Mouse (Mus musculus) liver, postnatal 0 days (tissue): ENCODE results near the gene Kdm4c. TPM values are rescaled to one million over a fixed set of nuclear protein-coding genes. Genes with fewer than 3 reads are reported as not detected.
"Not testable (repeated sequence)": the region's sequence is repeated elsewhere in the genome, so short reads cannot be mapped to it uniquely, and the experiment has no call there.

Source experiments
- ATAC-seq: fragments of 200-750 bp; cut with Nextera tagmentation; 2 replicates; pipeline ENCODE4 v1.8.0; 2017; ENCODE audit warnings: mild to moderate bottlenecking, moderate library complexity
- DNase-seq: peaks from one replicate; pipeline ENCODE4 v3.0.0-alpha.2; 2016
- H3K27ac ChIP-seq: fragments of 300-500 bp; sonication (generic); 2 replicates; pipeline ENCODE4 v1.5.1; 2014; ENCODE audit warnings: antibody characterized with exemption, moderate library complexity, mild to moderate bottlenecking, low read depth
- H3K27me3 ChIP-seq: fragments of 300-500 bp; sonication (generic); 2 replicates; pipeline ENCODE4 v1.6.1; 2014; ENCODE audit warnings: low read length, control low read depth, mixed read lengths; ENCODE audit not compliant: insufficient read depth
- H3K36me3 ChIP-seq: fragments of 300-500 bp; sonication (generic); replicated peaks from 2 replicates; pipeline ENCODE4 v1.6.1; 2014; ENCODE audit warnings: mild to moderate bottlenecking, control low read depth, low read length, moderate library complexity, mixed read lengths; ENCODE audit not compliant: insufficient read depth
- H3K4me1 ChIP-seq: fragments of 300-500 bp; sonication (generic); 2 replicates; pipeline ENCODE4 v1.6.1; 2014; ENCODE audit warnings: antibody characterized with exemption, mild to moderate bottlenecking, control low read depth; ENCODE audit not compliant: insufficient read depth
- H3K4me2 ChIP-seq: fragments of 300-500 bp; sonication (generic); 2 replicates; pipeline ENCODE4 v1.6.1; 2014; ENCODE audit warnings: low read depth, mild to moderate bottlenecking, low read length, moderate library complexity, mixed read lengths
- H3K4me3 ChIP-seq: fragments of 300-500 bp; sonication (generic); 2 replicates; pipeline ENCODE4 v1.5.1; 2014; ENCODE audit warnings: low read depth, low read length
- H3K9ac ChIP-seq: fragments of 300-500 bp; sonication (generic); replicated peaks from 2 replicates; pipeline ENCODE4 v1.6.1; 2014; ENCODE audit warnings: mild to moderate bottlenecking, moderate library complexity
- H3K9me3 ChIP-seq: fragments of 300-500 bp; sonication (generic); 2 replicates; pipeline ENCODE4 v1.6.1; 2016; ENCODE audit warnings: mild to moderate bottlenecking, control low read depth, low read length, mixed read lengths
- CTCF ChIP-seq: sonication (generic); IDR thresholded peaks from 2 replicates; pipeline ENCODE4 v1.5.1; 2016; ENCODE audit warnings: antibody characterized with exemption, low read depth
- EP300 ChIP-seq: IDR thresholded peaks from 2 replicates; pipeline ENCODE4 v1.6.1; 2016; ENCODE audit warnings: antibody characterized with exemption, low read depth, mild to moderate bottlenecking
- WGBS: fragments of 180-500 bp; shearing (Covaris S2); extraction: QIAGEN DNeasy Blood & Tissue Kit; methylation state at CpG from one replicate; pipeline ENCODE4 v1.1.7; 2014; ENCODE audit not compliant: insufficient replicate concordance; 5-methylcytosine and 5-hydroxymethylcytosine counted together
- polyA plus RNA-seq: library from polyadenylated mRNA; unstranded; fragments of >200 nt; fragmentation: Nextera tagmentation; extraction: Ambion mirVana; gene quantifications from 2 replicates; pipeline ENCODE4 v1.2.1, GENCODE M21; 2015

Gene Kdm4c
- polyA plus RNA-seq, 1 experiment from 2014 or later, result 3.2 TPM

GRCm38 (mm10) chr4:74360274-74360673 lies 118.0 kb downstream of the Kdm4c start:
- Histone ChIP-seq H3K4me2 (no peak overlapping the region), H3K9ac (no peak overlapping the region), H3K27me3 (no peaks in the 10 kb centered on the region), H3K9me3 (no peaks in the 10 kb centered on the region), H3K4me1 (no peaks in the 10 kb centered on the region), H3K36me3 (peaks cover 16% of the 10 kb centered on the region; the same call in 1 of the 2 replicates), H3K4me3 (no peak overlapping the region), H3K27ac (no peak overlapping the region)
- no peak for TF ChIP-seq EP300
- no peak for TF ChIP-seq CTCF
- WGBS, result 91% methylated on average over 3 of the region's 3 CpGs
- DNase-seq (no peak), ATAC-seq (no peak)

- 65% methylated on average over 4 of the region's 4 CpGs for WGBS
Measured at GRCm38 (mm10) chr4:74386583-74386982, 144.3 kb downstream of the Kdm4c start.

GRCm38 (mm10) chr4:74393162-74393561 lies 150.9 kb downstream of the Kdm4c start:
- no peaks in the 10 kb centered on the region for H3K27me3 ChIP-seq
- 82% methylated on average over 2 of the region's 2 CpGs for WGBS
- H3K9ac ChIP-seq, result no peak overlapping the region
- peaks cover 19% of the 10 kb centered on the region; the same call in 1 of the 2 replicates for H3K36me3 ChIP-seq
- H3K27ac ChIP-seq, result no peak overlapping the region
- no peaks in the 10 kb centered on the region for H3K4me1 ChIP-seq
- H3K9me3 ChIP-seq, result no peaks in the 10 kb centered on the region
- TF ChIP-seq CTCF (no peak), EP300 (no peak)
- DNase-seq (no peak), ATAC-seq (no peak)
- no peak overlapping the region for H3K4me2 ChIP-seq
- no peak overlapping the region for H3K4me3 ChIP-seq

More at GRCm38 (mm10) chr4:74386583-74386982, 144.3 kb downstream of the Kdm4c start:
- Histone ChIP-seq H3K4me2 (no peak overlapping the region), H3K4me1 (no peaks in the 10 kb centered on the region), H3K36me3 (peaks cover 8% of the 10 kb centered on the region; the same call in 1 of the 2 replicates), H3K4me3 (no peak overlapping the region), H3K27me3 (no peaks in the 10 kb centered on the region), H3K9me3 (no peaks in the 10 kb centered on the region), H3K9ac (no peak overlapping the region), H3K27ac (no peak overlapping the region)
- no peak for TF ChIP-seq EP300
- no peak for TF ChIP-seq CTCF
- DNase-seq (no peak), ATAC-seq (no peak)

GRCm38 (mm10) chr4:74396562-74396961 lies 154.3 kb downstream of the Kdm4c start:
- no peak for DNase-seq
- Histone ChIP-seq H3K4me1 (no peaks in the 10 kb centered on the region), H3K9me3 (no peaks in the 10 kb centered on the region), H3K36me3 (peaks cover 26% of the 10 kb centered on the region), H3K9ac (no peak overlapping the region), H3K4me3 (no peak overlapping the region), H3K27ac (no peak overlapping the region), H3K27me3 (no peaks in the 10 kb centered on the region), H3K4me2 (no peak overlapping the region)
- WGBS, result 90% methylated on average over 5 of the region's 5 CpGs
- ATAC-seq, result no peak
- TF ChIP-seq EP300 (no peak), CTCF (no peak)

- ATAC-seq, H3K27ac ChIP-seq, H3K9me3 ChIP-seq, H3K4me2 ChIP-seq, H3K9ac ChIP-seq, H3K4me3 ChIP-seq, H3K4me1 ChIP-seq, DNase-seq, H3K27me3 ChIP-seq: not testable (repeated sequence)
- 87% methylated on average over 7 of the region's 7 CpGs for whole genome bisulfite sequencing
- H3K36me3 ChIP-seq, result peaks cover 43% of the 10 kb centered on the region
Measured at GRCm38 (mm10) chr4:74401617-74402313, 159.5 kb downstream of the Kdm4c start.

GRCm38 (mm10) chr4:74408731-74409130 lies 166.4 kb downstream of the Kdm4c start:
- Histone ChIP-seq H3K4me2 (no peak overlapping the region), H3K4me3 (no peak overlapping the region), H3K9me3 (no peaks in the 10 kb centered on the region; the same call in 1 of the 2 replicates), H3K36me3 (peaks cover 24% of the 10 kb centered on the region), H3K4me1 (no peaks in the 10 kb centered on the region), H3K9ac (no peak overlapping the region), H3K27ac (no peak overlapping the region), H3K27me3 (no peaks in the 10 kb centered on the region)
- WGBS, result 78% methylated on average over 1 of the region's 1 CpGs
- DNase-seq (no peak), ATAC-seq (no peak)
- TF ChIP-seq CTCF (no peak), EP300 (no peak)
